Mouse (Mus musculus) lung, postnatal 0 days (tissue): ENCODE measurements around the gene Pcmt1.
"Not testable (repeated sequence)": the region's sequence is repeated elsewhere in the genome, so short reads cannot be mapped to it uniquely, and the experiment has no call there.

Experiments
- CTCF ChIP-seq: IDR thresholded peaks from 2 replicates; pipeline ENCODE4 v1.5.1; 2016; ENCODE audit warnings: antibody characterized with exemption, mild to moderate bottlenecking
- EP300 ChIP-seq: IDR thresholded peaks from 2 replicates; pipeline ENCODE4 v1.6.1; 2016; ENCODE audit warnings: antibody characterized with exemption, mild to moderate bottlenecking, control low read depth

GRCm38 (mm10) chr10:7612210-7612609 lies 68.7 kb downstream of the Pcmt1 start:
- TF ChIP-seq CTCF, EP300: not testable (repeated sequence)
